Mouse (Mus musculus) cerebellum, postnatal 4 days (tissue): Measurements from ENCODE around the gene Arhgap19.

Source experiments
- DNase-seq, 2 experiments: peaks; one replicate each; pipeline ENCODE4 v3.0.0; 2022; ENCODE audit warnings: low spot score in 2 of 2, mixed read lengths in 1 of 2

Gene Arhgap19

DNA sequence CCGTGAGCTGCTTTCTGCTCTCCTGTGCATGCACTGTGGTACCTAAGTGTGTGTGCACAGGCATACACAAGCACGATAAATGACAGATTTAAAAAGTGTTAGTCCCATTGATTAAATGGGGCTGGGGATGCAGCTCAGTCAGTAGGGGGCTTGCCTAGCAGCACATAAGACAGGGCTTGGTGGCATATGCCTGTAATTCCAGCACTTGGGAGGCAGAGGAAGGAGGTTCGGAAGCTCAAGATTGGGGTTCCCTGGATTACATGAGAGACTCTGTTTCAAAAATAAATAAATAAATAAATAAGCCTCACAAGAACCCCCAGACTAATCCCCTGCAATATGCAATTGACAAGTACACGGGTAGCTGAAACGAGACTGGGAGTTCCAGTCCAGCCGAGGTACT lies 1.4 kb downstream of the Arhgap19 start:
- DNase-seq = no peak

DNA sequence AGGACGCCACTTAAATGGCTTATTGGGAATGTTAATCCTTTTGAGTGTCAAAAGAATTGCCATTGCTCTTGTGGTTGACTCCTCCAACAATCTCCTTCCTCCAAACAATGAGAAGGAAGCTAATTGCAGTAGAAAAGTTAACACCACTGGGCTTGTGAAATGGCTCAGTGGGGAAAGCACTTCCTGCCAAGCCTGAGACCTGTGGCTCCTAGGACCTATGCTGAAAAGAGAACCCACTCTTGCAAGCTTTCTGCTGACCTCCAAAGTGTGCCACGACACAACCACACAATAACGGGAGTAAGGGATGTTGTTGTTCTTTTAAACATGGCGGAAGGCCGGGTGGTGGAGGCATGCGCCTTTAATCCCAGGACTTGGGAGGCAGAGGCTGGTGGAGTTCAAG lies 4.3 kb downstream of the Arhgap19 start:
- DNase-seq = no peak

DNA sequence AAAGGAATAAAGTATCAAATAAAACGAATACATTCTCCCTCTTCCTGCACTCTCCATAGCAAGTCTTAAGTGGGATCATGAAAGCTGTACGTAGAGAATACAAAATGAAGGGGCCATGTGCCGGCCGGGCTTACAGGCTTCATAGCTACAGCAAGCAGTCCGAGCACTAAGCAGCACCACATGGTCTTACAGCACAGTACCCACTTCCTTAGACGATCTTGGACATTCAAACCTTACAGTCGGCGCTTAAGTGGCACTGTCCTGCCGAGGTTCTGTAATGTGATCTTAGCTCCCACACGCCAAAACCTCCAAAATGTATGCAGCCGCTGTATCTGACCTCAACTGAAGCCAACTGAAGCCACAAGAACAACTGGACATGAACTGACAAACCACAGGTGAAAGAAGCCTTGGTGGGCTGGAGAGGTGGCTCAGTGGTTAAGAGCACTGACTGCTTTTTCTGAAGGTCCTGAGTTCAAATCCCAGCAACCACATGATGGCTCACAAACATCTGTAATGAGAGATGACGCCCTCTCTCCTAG lies 5.0 kb downstream of the Arhgap19 start:
- no peak for DNase-seq

DNA sequence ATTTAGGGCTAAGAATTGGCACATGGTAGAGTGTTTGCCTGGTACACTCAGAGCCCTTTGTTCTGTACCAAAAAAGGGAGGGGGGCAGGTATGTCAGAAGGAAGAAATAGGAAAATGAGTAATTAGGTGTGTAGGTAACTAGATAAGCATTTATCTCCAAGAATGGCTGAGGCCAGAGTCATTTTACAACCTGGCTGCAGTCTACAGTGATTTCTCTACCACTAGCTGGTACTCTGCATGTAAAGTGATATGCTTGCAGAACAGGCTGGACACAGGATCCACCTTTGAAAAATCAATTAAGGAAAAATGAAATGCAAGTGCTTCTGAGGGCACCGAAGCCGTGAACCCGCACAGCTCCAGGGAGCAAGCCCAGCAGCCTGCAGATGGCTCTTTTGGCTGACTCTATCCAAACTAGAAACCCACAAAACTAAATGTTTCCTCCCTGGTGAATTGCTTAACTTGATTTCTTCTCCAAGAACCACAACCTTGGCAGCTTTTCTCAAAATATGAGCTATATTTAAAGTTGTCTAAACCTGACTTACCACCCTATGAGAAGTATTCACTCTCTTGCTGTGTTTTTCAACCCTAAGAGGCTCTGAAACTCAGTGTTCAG lies 5.6 kb downstream of the Arhgap19 start:
- DNase-seq = no peak

DNA sequence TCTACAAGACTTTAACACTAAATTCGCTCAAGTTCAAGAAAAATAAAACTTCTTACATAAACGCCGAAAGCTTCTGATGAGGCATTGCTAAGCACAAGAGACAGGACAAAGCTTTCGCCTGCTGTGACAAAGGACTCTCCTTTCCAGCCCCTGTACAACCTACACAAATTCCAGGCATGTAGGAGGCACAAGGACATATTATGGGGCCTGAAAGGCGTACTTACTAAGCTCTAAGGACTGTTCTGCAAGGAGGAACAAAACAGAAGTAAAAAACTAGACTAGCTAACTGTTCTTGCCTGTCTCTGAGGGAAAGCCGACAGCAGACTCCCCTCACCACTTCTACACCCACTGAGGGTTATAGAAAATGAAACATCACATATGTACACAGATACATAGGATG lies 6.9 kb downstream of the Arhgap19 start:
- no peak for DNase-seq

DNA sequence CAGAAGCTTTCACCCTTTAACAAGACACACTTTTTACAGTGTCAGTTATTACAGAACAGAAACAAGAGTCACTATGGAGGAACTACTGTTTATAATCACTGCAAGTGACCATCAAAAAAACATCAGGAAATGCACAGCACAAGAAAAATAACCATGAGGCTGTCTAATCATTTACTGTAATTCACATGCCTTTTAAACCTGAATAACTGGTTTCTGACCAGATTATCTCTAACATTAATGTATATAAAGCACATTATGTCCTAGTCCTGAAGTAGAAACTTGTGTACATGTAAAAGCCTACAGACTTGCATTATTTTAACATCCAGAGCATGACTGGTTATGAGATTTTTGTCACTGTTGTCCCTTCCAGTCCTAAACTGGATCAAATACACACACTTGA lies 7.8 kb downstream of the Arhgap19 start:
- DNase-seq = no peak

DNA sequence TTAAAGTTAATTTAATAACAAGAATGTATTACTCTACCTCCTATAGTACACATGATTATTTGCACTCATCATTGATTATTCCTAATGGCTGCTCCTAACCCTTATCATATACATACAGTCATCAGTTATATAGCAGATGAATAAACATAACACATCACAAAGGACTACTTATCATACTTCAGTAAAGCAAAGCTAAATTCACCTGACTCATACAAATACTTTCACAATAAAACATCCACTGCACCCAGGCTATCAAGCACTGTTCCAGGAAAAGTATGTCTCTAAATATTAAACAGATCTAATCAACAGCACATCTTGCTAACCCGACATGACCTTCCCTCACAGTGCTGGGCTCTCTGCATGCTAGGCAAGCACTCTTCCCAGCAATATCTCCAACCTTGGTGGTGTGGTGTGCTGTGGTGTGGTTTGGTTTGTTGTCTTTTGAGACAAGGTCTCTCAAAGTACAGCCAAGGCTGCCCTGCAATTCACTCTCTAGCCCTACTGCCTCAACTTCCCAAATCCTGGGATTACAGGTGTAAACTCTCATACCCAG lies 8.8 kb downstream of the Arhgap19 start:
- no peak for DNase-seq

DNA sequence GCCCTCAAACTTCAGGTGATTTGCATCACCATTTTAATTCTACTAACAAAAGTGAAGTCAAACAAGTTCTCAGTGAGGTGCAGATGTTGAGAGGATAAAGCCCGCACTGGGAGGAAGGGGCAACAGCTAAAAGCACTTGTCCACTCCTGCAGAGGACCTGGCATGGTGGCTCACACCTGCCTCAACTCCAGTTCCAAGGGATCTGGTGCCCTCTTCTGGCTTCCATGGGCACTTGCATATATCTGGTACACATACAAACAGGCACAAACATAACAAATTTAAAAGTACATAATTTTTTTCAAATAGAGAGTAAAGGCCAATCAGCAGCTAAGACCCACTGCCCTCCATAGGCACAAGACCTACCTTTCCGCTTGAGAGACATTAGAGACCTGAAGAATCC lies 10.5 kb downstream of the Arhgap19 start:
- DNase-seq = no peak

DNA sequence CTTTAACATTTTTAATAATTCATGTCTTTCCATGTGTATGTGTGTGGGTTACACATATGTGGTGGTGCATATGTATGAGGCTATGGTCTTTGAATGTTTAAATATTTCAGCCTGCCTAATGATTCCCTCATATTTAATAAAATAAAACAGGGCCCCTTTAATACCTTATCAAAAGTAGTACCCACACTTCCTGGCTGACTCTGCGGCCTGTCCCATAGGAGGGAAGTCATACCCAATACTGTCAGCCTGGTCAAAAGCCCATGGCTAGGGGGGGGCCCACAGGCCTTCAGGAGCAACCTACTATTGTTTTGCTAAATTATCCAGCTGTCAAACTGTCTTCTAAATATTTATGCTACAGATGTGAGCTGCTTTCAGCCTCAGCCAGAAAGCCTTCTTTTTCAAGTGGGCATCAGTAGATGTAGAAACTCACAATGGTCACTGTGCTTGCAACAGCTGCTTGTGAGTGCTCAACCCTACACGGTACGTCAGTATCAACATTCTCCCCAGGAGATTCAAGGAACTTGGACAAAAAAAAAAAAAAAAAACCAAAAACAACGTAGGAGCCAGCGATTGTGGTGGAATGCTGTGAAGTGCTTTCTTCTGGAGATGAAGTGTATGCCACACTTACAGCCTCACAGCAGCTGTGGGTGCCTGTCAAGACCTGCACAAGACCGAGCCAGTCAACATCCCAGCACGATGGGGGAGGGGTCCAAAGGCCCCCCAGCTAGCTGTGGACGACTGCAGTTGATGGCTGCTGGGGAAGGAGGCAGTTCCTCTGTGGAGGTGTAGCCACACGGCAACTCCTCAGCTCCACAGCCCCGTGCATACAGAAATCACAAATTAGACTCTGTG lies 12.5 kb downstream of the Arhgap19 start:
- no peak for DNase-seq

DNA sequence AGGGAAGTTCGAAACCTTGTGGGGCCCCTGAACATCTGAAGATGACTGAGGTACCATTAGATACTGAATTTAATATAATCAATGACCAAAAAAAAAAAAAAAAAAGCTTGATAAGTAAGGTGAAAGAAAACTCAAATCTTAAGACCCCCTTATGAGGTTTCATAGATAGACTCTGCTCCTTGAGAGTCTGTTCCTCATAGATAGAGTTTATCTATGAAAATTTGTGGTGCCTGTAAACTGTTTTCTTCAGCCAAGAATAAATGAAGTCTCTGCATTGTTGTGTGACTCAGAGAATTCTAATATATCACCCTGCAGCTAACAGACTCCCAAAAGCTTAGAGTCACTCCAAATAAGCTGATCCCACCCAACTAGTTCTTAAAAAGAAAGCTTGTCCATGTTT lies 15.0 kb downstream of the Arhgap19 start:
- DNase-seq = no peak

DNA sequence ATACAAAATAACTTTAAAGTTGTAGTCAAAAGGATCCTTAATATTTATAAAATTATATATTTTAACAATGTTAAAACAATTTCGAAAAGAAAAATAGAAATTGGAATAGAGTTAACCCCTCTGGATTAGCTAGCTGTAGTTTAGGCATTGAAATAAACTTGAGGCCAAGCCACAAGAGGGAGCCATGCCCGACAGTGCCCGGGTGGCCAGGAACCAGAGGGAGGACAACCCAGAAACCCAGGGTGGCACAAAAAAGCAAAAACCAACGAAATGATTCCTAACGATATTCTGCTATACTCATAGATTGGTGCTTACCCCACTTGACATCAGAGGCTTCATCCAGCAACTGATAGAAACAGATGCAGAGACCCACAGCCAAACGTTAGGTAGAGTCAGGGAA lies 24.3 kb downstream of the Arhgap19 start:
- DNase-seq = no peak

DNA sequence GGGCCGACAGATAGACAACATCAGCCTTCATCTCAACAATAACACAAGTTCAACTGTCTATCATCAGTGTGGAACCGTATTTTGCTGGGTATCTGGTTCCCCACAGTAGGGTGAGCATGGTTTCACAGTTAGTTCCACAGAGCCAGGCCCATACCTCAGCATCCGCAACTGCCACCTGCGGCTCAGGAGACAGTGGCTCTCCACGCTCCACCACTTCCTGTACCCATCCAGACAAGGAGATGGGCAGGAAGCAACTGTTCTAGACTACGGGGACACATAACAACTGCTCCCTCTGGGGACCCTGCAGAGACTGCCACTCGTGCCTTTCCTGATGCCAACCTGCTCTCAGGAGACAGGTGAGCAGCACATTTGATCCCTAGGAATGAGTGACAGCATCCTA lies 33.1 kb downstream of the Arhgap19 start:
- no peak for DNase-seq

DNA sequence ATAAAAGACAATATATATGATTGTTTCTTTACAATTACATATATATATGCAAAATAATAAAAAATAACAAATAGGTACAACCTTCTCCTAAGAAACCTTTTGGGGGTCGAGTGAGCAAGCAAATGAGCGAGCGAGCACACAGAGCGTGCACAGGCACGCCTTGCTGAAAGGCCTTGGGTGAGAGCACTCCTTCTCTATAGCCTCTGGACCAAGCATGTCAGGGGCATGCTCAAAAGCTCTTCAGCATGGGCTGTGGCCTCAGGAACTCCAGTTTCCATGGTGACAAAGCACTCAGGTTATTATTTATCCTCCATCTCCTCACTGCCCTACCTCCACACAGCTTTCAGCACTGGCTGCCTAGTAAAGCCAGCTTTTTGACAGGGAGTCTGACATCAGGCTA lies 35.2 kb downstream of the Arhgap19 start:
- no peak for DNase-seq

DNA sequence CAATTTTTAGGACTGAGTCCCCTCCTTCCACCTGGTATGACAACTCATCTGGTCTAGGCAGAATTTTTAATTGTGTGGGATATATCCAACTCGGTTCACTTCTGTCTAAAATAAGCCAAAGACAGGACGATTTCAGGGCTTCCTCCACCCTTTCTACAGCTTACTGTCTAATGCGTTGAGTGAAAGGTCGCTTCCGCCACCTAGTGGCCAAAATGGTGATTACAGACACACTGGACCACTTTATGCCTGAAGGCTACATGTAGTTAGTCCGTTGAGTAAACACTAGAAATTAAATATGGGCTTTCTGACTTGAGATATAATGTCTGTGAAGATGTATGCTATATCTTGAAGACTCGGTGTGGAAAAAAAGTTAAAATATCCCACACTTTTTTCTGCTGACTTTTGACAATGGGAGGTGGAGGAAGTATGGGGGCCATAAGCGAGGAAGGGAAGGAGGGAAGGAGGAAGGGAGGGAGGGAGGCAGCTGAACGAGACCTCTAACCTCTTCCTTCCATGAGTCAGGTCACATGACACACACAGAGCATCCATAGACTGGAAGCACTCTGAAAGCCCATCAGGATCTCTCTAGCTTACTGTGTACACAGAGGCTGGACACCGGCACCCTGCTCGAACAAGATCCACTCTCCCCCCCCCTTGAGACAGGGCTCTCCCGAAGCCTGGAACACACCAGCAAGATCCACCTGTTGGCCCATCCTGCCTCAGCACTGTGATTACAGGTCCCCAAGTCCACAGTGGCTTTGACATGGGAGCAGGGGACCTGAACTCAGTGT lies 37.8 kb downstream of the Arhgap19 start:
- peak; percentile 92 to 95 for DNase-seq

DNA sequence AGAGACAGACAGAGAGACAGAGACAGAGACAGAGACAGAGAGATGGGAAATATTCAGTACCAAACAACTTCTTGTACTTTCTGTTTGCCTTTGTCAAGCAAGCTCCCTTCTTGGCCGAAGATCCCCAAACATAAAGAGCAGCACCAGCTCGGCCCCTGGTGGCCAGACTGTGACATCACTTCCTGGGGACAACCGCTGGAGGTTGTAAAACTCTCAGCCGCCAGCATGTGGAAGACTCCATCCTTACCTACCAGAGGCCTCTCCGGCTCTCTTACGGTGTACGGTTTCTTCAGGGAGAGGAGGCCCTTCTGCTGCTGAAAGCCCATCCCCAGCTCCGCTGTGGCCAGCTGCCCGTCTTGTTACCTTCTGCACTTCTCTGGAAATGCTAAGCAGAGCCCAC lies 40.3 kb downstream of the Arhgap19 start:
- DNase-seq = peak in 1 of 2 experiments; percentile 34

DNA sequence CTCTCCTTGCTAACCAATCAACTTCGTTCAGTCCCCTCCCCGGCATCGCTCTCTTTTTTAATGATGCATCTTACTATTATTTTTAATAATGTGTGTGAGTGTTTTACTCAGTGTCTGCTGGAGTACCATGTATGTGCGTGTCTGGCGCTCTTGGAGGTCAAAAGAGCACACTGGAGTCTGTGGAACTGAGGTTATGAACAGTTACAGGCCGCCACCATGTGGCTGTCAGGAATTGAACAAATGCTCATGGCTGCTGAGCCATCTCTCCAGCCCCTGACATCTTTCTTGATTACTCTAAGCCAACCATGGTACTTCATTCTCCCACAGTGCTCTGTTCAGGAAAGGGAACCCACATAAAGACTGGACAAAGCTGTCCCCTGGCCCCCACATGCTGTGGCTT lies 42.1 kb downstream of the Arhgap19 start:
- DNase-seq = no peak

DNA sequence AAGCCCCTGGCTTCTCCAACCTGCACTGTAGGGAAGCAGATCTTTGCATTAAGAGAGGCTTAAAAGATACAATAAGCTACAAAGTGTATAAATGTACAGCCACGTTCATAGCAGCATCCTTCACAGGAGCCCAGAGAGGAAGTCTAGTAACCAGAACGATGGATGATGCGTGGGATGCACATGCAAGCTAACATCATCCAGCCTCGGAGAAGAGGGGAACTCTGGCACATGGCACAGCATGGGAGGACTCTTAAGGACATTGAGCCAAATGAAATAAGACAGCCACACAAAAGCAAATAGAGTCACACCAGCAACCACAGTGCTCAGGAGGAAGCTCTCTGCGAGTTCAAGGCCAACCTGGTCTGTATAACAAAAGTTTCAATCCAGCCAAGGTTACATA lies 42.6 kb downstream of the Arhgap19 start:
- no peak for DNase-seq

DNA sequence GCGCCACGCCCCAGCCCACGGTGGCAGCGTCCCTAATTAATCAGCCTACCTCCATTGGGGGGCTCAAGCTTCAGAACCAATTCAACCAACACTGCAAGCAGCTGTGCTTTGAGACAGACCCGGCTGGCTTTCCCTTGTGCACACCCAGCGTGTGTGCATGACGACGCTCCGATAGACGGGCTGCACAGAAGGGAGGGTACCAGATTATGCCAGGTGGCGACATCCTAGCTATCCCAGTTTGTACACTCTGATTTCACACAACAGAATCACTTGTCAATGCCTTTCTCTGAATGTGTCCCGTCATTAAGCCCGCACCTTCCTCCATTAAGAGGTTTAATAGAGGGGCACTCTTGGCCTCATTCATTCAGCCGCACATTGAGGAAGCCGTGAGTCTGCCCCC lies 47.1 kb downstream of the Arhgap19 start:
- no peak for DNase-seq

DNA sequence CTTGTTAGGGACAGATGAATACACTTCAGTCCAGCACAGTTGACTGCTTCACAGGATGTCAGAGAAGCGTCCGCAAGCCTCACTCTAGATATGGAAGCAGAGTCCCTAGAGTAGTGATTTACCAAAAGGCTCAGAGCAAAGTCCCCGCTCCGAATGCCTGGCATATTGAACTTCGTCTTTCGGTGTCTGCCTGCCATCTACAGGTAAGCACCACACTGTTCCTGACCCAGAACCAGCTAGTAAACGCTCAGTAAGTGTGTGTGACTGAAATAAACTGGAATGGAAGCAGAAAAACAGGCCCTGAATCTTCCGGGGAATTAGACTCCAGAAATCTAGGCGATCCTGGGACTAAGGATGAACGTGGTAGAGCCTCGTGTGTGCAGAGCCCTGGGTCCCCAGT lies 49.9 kb downstream of the Arhgap19 start:
- no peak for DNase-seq

DNA sequence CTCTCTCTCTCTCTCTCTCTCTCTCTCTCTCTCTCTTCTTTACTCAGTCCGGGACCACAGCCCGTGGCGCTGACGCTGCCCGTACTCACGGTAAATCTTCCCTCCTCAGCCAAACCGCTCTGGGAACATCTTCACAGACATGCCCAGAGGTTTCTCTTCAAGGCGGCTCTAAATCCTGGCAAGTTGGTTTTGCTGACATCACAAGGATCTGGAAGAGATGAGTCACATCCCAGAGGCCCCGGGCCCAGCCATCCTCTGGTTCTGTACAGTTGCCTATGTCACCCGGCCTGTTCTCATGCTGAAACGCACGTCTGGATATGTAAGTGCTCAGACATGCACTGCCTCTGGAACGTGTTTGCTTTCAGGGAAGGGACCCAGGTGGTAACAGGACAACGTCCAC lies 54.4 kb downstream of the Arhgap19 start:
- DNase-seq = no peak

DNA sequence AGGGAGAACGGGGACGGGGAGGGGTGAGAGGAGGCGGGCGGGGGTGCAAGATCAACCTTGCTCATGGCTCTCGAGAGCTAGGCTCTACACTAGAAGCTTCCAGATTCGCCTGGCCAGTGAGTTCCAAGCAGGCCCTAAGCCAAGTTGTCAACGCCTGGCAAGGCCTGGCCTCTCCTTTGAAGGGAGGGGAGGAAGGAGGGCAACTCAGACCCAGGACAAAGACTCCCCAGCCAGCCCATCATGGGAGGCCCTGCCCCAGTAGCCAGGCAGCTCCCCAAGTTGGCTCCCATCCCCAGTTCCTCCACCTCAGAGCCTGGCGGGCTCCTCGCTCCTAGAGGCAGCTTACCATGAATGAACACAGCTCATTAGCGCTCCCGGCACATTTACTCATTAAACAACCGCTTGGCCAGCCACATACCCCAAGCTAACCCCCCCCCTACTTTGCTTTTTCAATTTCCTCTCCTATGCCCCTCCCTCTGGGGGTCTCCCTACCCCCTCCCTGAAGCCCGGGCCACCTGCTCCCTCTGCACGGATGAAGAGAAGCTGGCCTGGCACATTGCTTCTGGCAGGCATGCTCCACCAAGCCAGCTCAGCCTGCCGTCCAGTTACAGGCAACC lies 55.8 kb downstream of the Arhgap19 start:
- peak; percentile 55 to 80 for DNase-seq

DNA sequence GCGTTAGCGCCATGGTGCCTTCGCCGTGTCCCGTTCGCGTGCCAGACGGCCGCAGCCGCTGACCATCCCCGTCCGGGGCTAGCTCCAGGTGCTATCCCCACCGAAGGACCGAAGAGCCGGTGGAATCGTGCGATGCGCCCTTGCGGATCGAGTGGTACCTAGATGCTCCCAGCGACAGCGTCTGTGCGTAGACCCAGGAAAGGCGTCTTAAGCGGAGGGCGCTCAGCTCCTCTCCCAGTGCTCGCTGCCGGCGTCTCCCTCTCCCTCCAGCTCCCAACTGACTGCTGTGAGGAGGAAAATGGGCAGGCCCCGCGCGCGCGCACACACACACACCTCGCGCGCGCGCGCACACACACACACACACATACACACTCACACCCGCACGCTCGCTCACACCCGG lies 58.5 kb downstream of the Arhgap19 start, which contains the start of gene Slit1:
Gene Slit1 (minus strand): TSS at position 270 of the 400 bp plus-strand sequence.
- peak in 1 of 2 experiments; percentile 30 for DNase-seq
